Mouse (Mus musculus) granulocyte monocyte progenitor cell, adult 5-6 weeks (primary cell): Measurements from ENCODE around the gene H2al1o. TPM values are rescaled to one million over a fixed set of nuclear protein-coding genes. Genes with fewer than 3 reads are reported as not detected.
"Not testable (repeated sequence)": the region's sequence is repeated elsewhere in the genome, so short reads cannot be mapped to it uniquely, and the experiment has no call there.

Experiments used
- ATAC-seq: replicated peaks from 2 replicates; pipeline ENCODE4 v1.8.0; 2016; ENCODE audit warnings: mild to moderate bottlenecking, moderate TSS enrichment, inconsistent platforms; ENCODE audit not compliant: poor library complexity, severe bottlenecking
- total RNA-seq, 2 experiments: library from RNA; stranded (forward) in 1 of 2; stranded (reverse) in 1 of 2; fragments of 200-712, 200-1000 nt in 1 of 2; fragments of >200 nt in 1 of 2; fragmentation: Nextera tagmentation in 1 of 2; gene quantifications; 2 replicates each; pipeline ENCODE4 v1.2.3; 2014 to 2017

Gene H2al1o
- not detected in 2 replicates for total RNA-seq (2014; fragmentation: Nextera tagmentation)
- total RNA-seq (2017): not detected in 2 replicates

DNA sequence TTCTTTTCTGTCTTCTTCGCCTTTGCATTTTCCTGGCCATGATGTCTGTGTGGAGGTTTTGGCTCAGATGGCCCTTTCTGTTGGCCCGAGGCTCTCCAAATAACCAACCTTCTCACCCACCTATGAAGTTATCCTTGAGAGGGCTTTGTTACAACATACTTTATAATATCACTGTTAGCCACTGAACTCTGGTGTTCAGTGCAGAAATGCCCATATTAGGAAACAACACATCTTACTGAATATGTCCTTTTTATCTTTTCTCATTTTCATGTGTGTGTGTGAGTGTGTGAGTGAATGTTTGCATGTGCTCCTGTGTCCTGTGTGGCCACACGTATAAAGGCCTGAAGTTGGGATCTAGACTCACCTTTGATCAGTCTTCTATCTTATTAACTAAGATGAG, at the start of gene H2al1o:
Gene H2al1o (minus strand): TSS at position 101 of the 400 bp plus-strand sequence.
- ATAC-seq: not testable (repeated sequence)

DNA sequence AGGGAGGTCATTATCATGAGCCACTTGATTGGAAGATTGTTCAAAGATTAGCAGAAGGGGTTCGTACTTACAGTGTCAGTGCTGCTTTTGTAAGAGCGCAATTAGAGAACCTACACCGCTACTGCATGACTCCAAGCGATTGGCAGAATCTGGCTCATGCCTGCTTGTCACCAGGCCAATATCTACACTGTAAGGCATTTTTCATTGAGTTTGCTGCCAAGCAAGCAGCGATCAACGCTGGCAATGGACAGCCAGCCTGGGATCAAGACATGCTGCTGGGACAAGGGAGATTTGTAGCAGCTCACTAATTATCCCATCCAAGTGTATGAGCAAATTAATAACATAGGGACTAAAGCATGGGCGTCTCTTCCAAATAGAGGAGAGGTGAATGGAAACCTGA, 25.8 kb upstream of the H2al1o start:
- ATAC-seq: not testable (repeated sequence)

DNA sequence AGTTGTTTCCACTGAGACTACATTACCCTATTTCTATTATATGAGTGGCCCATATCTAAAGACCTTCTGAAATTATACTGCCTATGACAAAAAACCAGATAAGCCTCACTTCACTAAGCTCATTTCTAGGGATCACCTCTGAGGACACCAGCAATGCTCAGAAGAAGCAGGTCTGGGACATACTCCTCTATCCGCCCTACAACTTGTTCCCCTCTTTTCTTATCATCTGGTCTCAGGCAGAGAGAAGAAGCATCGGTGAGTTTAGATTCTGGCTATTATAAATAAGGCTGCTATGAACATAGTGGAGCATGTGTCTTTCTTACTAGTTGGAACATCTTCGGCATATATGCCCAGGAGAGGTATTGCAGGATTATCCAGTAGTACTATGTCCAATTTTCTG, 35.3 kb downstream of the H2al1o start:
- no peak for ATAC-seq

Other genes starting within 250 kb of the H2al1o start
- gene H2al1k, start 221.8 kb downstream of the H2al1o start, total RNA-seq (2014; fragmentation: Nextera tagmentation): not detected in 2 replicates
- not detected in 2 replicates for gene H2al1k, start 221.8 kb downstream of the H2al1o start, total RNA-seq (2017)
- gene Cybb, start 84.6 kb downstream of the H2al1o start, total RNA-seq (2014; fragmentation: Nextera tagmentation): 42.2 and 43.0 TPM in 2 replicates
- 67.4 and 76.6 TPM in 2 replicates for gene Cybb, start 84.6 kb downstream of the H2al1o start, total RNA-seq (2017)
- gene Dynlt3, start 90.6 kb upstream of the H2al1o start, total RNA-seq (2014; fragmentation: Nextera tagmentation): 31.5 and 36.6 TPM in 2 replicates
- 69.8 and 76.0 TPM in 2 replicates for gene Dynlt3, start 90.6 kb upstream of the H2al1o start, total RNA-seq (2017)